Mouse (Mus musculus) mesoderm, embryonic 11.5 days (tissue): Measurements from ENCODE around the gene Nbea.
A peak's percentile ranks its signal among the peaks of the same experiment; 100 is the strongest.

Source experiments
- DNase-seq: peaks from one replicate; pipeline ENCODE4 v3.0.0-alpha.2; 2012; ENCODE audit warnings: low read depth, low spot score

Nbea gene

GRCm38 (mm10) chr3:55598681-55599080, 584.8 kb downstream of the Nbea start:
- DNase-seq = no peak

- no peak for DNase-seq
Observed at GRCm38 (mm10) chr3:55593312-55593711, 590.2 kb downstream of the Nbea start.

GRCm38 (mm10) chr3:55590727-55591126, 592.8 kb downstream of the Nbea start:
- no peak for DNase-seq

DNA sequence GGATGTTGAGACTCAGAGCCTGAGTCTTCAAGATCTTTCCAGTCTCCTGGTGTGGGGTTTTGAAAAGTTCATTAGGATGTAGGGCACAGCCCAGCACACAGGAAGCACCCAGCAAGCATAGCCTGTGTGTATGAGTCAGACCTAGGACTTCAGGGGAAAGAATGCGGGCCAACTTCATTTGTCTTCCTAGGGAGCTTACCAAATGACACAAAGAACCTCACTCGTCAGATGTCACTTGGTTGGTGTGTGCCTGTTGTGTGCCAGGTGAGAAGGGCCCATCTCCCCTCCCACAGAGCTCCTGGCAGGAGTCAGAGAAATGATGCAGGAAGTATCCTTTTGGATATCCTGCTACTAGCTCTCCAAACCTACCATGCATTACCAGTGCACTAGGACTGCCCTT, 593.2 kb downstream of the Nbea start:
- DNase-seq = no peak

GRCm38 (mm10) chr3:55589402-55589944, 594.0 kb downstream of the Nbea start:
- DNase-seq = no peak

DNA sequence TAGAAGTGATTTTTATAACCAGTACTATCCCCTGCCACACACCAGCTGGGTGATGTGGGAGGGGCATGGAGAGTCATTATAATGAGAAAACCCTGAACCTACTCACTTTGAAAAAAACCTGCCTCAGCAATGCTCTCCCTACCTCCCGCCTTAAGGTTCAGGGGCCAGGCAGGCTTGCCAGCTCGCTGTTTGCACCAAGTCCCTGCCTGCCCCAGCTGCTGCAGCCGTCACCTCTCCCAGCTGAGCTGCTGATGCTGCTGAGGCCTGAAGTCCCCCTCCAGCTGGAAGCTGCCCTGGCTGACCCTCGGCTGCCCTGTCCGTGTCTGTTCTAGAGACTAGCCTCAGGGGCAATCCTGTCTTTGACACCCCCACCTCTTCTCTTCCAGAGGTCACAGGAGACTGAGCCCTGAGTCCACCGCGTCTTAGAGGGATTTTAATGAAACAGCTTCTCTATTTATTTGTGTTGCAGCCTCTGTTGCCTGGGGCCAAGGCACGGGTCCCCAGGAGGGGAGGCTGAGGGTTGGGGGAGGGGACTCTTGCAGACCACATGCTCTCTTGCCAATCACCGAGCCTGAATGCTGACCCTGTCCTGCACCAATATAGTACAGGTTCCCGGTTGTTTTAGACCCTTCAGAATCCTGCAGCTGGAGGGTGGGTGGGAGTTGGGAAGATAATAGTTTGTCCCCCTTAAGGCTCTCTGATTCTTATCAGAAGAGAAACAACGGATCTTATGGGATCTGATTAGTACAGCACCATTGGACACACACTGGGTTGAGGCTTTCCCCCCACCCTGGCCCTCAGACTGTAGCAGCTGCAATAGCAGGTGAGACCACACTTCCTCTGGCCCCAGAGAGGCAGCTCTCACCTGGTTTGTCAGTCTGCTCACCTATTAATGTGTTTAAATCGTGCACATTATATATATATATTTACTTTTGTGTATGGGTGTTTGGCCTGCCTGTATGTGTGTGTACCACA, 595.2 kb downstream of the Nbea start:
- peak; percentile 75 for DNase-seq

- DNase-seq = no peak
Observed at GRCm38 (mm10) chr3:55587434-55587971, 596.0 kb downstream of the Nbea start.
